Mouse (Mus musculus): ENCODE data around the gene Vmn1r43. TPM values are rescaled to one million over a fixed set of nuclear protein-coding genes. Genes with fewer than 3 reads are reported as not detected.
"Not testable (repeated sequence)": the region's sequence is repeated elsewhere in the genome, so short reads cannot be mapped to it uniquely, and the experiment has no call there.

The Vmn1r43 gene
- polyA plus RNA-seq (2015; fragmentation: Nextera tagmentation; extraction: Ambion mirVana) = not detected in 2 replicates

DNA sequence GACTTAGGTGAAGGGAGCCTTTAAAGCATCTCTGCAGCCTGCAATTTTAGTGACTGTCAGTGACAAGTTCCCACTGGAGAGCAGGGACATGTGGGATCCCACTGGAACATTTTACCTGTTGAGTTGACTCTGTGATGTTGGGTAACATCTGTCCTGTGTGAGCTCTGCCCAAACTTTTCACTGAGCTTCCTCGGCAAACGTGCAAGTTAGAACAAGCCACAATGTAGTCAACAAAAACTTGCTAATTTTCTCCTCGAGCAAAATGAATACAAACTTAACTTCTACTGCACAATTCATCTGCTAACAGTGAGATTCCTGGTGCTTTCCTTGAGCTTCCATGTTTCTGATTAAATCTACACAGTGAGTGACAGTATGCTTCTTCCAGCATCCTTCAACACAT lies at the start of gene Vmn1r43, which contains the start of gene Vmn1r42:
TSS of gene Vmn1r43 (minus strand) at position 101 of the 400 bp plus-strand sequence.
TSS of gene Vmn1r42 (minus strand) at position 101 of the 400 bp plus-strand sequence.
- H3K4me2 ChIP-seq (ENCODE audit: low read depth, low read length); H3K36me3 ChIP-seq (ENCODE audit: control insufficient read depth, insufficient read depth, low read length); H3K9me3 ChIP-seq (ENCODE audit: control insufficient read depth, low read length); H3K9ac ChIP-seq (ENCODE audit: low read depth, low read length); ATAC-seq; H3K27ac ChIP-seq (ENCODE audit: low read length); H3K4me1 ChIP-seq (ENCODE audit: control insufficient read depth, insufficient read depth, low read length); H3K4me3 ChIP-seq (ENCODE audit: low read length); H3K27me3 ChIP-seq (replicated peaks; ENCODE audit: control insufficient read depth, insufficient read depth, low read length): not testable (repeated sequence)
- whole genome bisulfite sequencing = 84% methylated on average over 3 of the region's 3 CpGs

DNA sequence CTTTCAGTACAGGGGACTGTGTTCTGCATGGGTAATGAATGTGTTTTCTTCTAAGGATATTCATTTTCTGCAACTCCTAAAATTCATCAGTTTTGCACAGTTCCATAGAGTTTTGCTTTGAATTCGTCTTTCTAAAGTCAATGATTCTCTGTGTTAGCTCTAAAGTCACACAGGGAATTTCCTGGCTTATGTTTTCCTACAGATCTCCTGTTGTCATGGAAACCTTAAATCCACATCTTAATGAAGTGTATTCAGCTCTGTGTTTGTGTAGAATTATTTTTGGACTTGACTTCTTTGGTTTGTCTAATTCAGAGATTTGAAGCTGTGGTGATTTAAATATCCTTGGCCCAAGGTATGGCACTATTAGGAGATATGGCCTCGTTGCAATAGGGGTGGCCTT lies 7.6 kb upstream of the Vmn1r43 start:
- no peak overlapping the region for H3K9ac ChIP-seq (ENCODE audit: low read depth, low read length)
- no peak overlapping the region for H3K4me2 ChIP-seq (ENCODE audit: low read depth, low read length)
- no peaks in the 10 kb centered on the region for H3K27me3 ChIP-seq (replicated peaks; ENCODE audit: control insufficient read depth, insufficient read depth, low read length)
- no peak overlapping the region for H3K4me3 ChIP-seq (ENCODE audit: low read length)
- no peaks in the 10 kb centered on the region for H3K4me1 ChIP-seq (ENCODE audit: control insufficient read depth, insufficient read depth, low read length)
- no peaks in the 10 kb centered on the region for H3K9me3 ChIP-seq (ENCODE audit: control insufficient read depth, low read length)
- ATAC-seq = no peak
- WGBS = 53% methylated on average over 2 of the region's 2 CpGs
- no peaks in the 10 kb centered on the region for H3K36me3 ChIP-seq (ENCODE audit: control insufficient read depth, insufficient read depth, low read length)
- no peak overlapping the region for H3K27ac ChIP-seq (ENCODE audit: low read length)

DNA sequence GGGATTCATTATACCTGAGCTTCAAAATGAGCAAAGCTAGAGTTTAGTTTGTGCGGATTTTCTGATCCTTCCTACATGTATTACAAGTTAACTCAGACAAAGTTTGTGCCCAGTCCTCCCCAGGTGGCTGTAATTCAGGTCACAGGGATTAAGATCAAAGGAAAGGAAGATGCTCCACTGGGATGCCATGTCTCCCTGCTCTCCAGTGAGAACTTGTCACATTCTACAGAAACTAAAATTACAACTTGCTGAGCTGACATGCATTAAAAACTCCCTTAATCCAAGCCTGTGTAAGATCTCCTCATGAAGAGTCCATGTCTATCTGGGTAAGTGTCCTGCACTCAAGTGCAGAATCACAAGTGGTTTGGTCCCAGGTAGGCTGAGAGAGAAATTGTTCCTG lies 7.1 kb upstream of the Vmn1r43 start, which contains the start of gene Vmn1r44:
TSS of gene Vmn1r44 (plus strand) at position 301 of the 400 bp plus-strand sequence.
- no peaks in the 10 kb centered on the region for H3K36me3 ChIP-seq (ENCODE audit: control insufficient read depth, insufficient read depth, low read length)
- H3K27me3 ChIP-seq (replicated peaks; ENCODE audit: control insufficient read depth, insufficient read depth, low read length) = no peaks in the 10 kb centered on the region
- no peaks in the 10 kb centered on the region for H3K9me3 ChIP-seq (ENCODE audit: control insufficient read depth, low read length)
- no peak within 1 kb of the TSS for H3K9ac ChIP-seq (ENCODE audit: low read depth, low read length)
- H3K4me2 ChIP-seq (ENCODE audit: low read depth, low read length) = no peak within 1 kb of the TSS
- no peaks in the 10 kb centered on the region for H3K4me1 ChIP-seq (ENCODE audit: control insufficient read depth, insufficient read depth, low read length)
- H3K4me3 ChIP-seq (ENCODE audit: low read length) = no peak within 1 kb of the TSS
- no peak within 1 kb of the TSS for H3K27ac ChIP-seq (ENCODE audit: low read length)
- 81% methylated on average over 1 of the region's 1 CpGs for WGBS
- no peak for ATAC-seq

DNA sequence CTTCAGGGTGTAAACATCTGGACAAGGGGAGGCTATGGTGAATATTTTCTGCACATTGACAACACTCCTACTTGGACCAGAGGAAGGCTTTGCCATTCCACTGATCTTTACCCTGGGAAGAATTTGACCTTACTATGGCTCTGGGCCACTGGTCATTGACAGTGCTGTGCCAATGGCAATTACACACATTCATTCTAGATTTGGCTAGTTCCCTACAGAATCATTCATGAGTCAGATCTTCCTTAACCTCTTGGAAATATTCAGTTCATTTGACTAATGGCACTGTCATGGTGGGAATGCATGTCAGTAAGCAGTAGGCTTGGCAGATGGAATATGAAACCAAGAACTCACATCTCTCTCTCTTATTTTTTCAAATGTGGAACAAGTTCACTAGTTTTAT lies 4.7 kb upstream of the Vmn1r43 start:
- no peaks in the 10 kb centered on the region for H3K9me3 ChIP-seq (ENCODE audit: control insufficient read depth, low read length)
- no peaks in the 10 kb centered on the region for H3K4me1 ChIP-seq (ENCODE audit: control insufficient read depth, insufficient read depth, low read length)
- H3K4me2 ChIP-seq (ENCODE audit: low read depth, low read length) = no peak overlapping the region
- no peak overlapping the region for H3K9ac ChIP-seq (ENCODE audit: low read depth, low read length)
- H3K27me3 ChIP-seq (replicated peaks; ENCODE audit: control insufficient read depth, insufficient read depth, low read length) = no peaks in the 10 kb centered on the region
- H3K4me3 ChIP-seq (ENCODE audit: low read length) = no peak overlapping the region
- H3K27ac ChIP-seq (ENCODE audit: low read length) = no peak overlapping the region
- ATAC-seq = no peak
- no peaks in the 10 kb centered on the region for H3K36me3 ChIP-seq (ENCODE audit: control insufficient read depth, insufficient read depth, low read length)

DNA sequence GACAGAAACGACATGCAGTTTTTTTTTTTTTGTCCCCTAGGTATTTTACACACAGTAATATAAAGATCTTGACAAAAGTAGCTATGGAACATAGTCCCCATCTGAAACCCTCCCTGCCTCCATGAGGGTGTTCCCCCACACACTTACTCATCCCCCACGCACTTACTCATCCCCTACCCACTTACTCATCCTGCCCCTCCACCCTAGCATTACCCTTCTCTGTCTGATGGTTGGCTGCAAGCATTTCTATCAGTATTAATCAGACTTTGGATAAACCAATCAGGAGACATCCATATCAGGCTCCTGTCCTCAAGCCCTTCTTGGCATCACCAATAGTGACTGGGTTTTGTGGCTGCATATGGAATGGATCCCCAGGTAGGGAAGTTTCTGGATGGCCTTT lies 750 bp upstream of the Vmn1r43 start:
- 83% methylated on average over 2 of the region's 2 CpGs for WGBS
- Histone ChIP-seq H3K36me3 (ENCODE audit: control insufficient read depth, insufficient read depth, low read length) (no peaks in the 10 kb centered on the region), H3K27ac (ENCODE audit: low read length) (no peak overlapping the region), H3K4me2 (ENCODE audit: low read depth, low read length) (no peak overlapping the region), H3K4me1 (ENCODE audit: control insufficient read depth, insufficient read depth, low read length) (no peaks in the 10 kb centered on the region), H3K4me3 (ENCODE audit: low read length) (no peak overlapping the region), H3K9ac (ENCODE audit: low read depth, low read length) (no peak overlapping the region), H3K9me3 (ENCODE audit: control insufficient read depth, low read length) (no peaks in the 10 kb centered on the region), H3K27me3 (replicated peaks; ENCODE audit: control insufficient read depth, insufficient read depth, low read length) (no peaks in the 10 kb centered on the region)
- ATAC-seq = no peak

DNA sequence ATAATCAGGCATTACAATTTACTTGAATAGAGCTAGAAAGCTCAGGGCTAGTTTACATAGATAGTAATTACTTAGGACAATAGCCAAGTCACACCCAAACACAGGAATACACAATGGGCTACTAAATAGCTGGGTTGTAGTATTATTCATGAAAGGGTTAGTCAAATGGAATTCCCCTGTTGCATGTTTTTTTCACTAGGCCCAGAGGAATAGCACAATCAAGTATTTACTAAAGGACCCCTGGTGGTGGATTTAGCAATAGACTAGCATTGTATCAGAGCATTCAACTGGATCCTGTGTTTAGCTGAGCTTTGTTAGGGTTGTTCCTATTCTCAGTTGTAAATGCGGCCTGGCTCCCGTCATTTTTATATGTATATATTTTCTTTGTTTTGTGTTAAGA lies 8.2 kb downstream of the Vmn1r43 start:
- Histone ChIP-seq H3K36me3 (ENCODE audit: control insufficient read depth, insufficient read depth, low read length) (no peaks in the 10 kb centered on the region), H3K4me2 (ENCODE audit: low read depth, low read length) (no peak overlapping the region), H3K9ac (ENCODE audit: low read depth, low read length) (no peak overlapping the region), H3K27me3 (replicated peaks; ENCODE audit: control insufficient read depth, insufficient read depth, low read length) (no peaks in the 10 kb centered on the region), H3K4me3 (ENCODE audit: low read length) (no peak overlapping the region), H3K27ac (ENCODE audit: low read length) (no peak overlapping the region), H3K9me3 (ENCODE audit: control insufficient read depth, low read length) (no peaks in the 10 kb centered on the region), H3K4me1 (ENCODE audit: control insufficient read depth, insufficient read depth, low read length) (no peaks in the 10 kb centered on the region)
- WGBS = 94% methylated on average over 2 of the region's 2 CpGs
- no peak for ATAC-seq

DNA sequence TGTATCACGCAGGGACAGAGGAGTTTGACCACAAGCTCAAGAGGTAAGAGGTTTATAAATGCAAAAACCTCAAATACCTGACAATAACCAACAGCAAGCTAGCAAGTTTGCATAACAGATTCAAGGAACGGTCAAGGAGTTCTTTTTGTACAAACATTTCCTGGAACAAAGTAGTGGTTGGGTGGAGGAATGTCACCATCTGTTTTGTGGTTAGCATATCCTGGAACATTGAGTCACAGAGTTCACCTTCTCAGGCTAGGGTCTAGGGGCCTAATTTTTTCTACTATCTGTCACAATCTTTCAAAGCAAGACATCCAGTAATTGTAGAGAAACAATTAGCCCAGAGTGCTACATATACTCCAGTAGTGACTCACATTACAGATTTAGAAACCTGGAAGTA lies 8.9 kb downstream of the Vmn1r43 start:
- Histone ChIP-seq H3K27ac (ENCODE audit: low read length) (no peak overlapping the region), H3K4me2 (ENCODE audit: low read depth, low read length) (no peak overlapping the region), H3K4me3 (ENCODE audit: low read length) (no peak overlapping the region), H3K27me3 (replicated peaks; ENCODE audit: control insufficient read depth, insufficient read depth, low read length) (no peaks in the 10 kb centered on the region), H3K9me3 (ENCODE audit: control insufficient read depth, low read length) (0 out of 2 replicates have a peak, but pooled peaks cover under 1% of the 10 kb centered on the region), H3K36me3 (ENCODE audit: control insufficient read depth, insufficient read depth, low read length) (no peaks in the 10 kb centered on the region), H3K4me1 (ENCODE audit: control insufficient read depth, insufficient read depth, low read length) (no peaks in the 10 kb centered on the region), H3K9ac (ENCODE audit: low read depth, low read length) (no peak overlapping the region)
- no peak for ATAC-seq
- WGBS = 91% methylated on average over 2 of the region's 2 CpGs

DNA sequence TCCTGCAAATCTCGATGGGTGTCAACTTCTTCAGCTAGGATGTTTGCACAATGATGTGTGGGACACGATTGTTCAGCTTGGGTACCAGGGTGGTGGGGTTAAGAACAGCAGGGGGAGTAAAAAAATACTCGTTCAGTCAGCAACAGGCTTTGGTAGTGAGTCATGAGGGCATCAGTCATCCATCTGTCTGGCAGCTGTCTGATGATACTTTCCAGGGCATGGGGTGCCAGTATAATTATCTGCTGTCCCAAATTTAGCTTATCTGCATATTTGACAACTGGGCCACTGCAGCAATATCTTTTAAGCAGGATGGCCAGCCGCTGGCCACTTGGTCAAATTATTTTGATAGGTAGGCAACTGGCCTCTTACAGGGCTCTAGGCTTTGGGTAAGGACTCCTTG lies 12.4 kb downstream of the Vmn1r43 start:
- H3K9me3 ChIP-seq (ENCODE audit: control insufficient read depth, low read length) = 0 out of 2 replicates have a peak, but pooled peaks cover 3% of the 10 kb centered on the region
- H3K36me3 ChIP-seq (ENCODE audit: control insufficient read depth, insufficient read depth, low read length) = no peaks in the 10 kb centered on the region
- H3K27me3 ChIP-seq (replicated peaks; ENCODE audit: control insufficient read depth, insufficient read depth, low read length) = no peaks in the 10 kb centered on the region
- WGBS = 71% methylated on average over 4 of the region's 4 CpGs
- ATAC-seq = no peak
- no peak overlapping the region for H3K4me3 ChIP-seq (ENCODE audit: low read length)
- no peak overlapping the region for H3K4me2 ChIP-seq (ENCODE audit: low read depth, low read length)
- H3K9ac ChIP-seq (ENCODE audit: low read depth, low read length) = no peak overlapping the region
- H3K4me1 ChIP-seq (ENCODE audit: control insufficient read depth, insufficient read depth, low read length) = no peaks in the 10 kb centered on the region
- H3K27ac ChIP-seq (ENCODE audit: low read length) = no peak overlapping the region

DNA sequence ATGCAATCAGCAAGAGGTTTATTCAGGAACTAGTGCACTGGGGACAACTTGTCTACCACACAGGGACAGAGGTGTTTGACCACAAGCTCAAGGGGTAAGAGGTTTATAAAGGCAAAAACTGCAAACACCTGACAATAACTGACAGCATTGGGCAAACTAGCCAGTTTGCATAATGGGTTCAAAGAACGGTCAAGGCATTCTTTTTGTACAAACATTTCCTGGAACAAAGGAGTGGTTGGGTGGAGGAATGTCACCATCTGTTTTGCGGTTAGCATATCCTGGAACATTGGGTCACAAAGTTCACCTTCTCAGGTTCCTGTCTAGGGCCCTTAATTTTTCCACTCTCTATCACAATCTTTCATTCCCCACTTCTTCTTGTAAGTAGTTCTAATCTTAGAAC lies 16.4 kb downstream of the Vmn1r43 start:
- no peak overlapping the region for H3K27ac ChIP-seq (ENCODE audit: low read length)
- 84% methylated on average over 2 of the region's 2 CpGs for WGBS
- H3K27me3 ChIP-seq (replicated peaks; ENCODE audit: control insufficient read depth, insufficient read depth, low read length) = no peaks in the 10 kb centered on the region
- no peak overlapping the region for H3K4me2 ChIP-seq (ENCODE audit: low read depth, low read length)
- no peaks in the 10 kb centered on the region for H3K4me1 ChIP-seq (ENCODE audit: control insufficient read depth, insufficient read depth, low read length)
- no peak for ATAC-seq
- H3K9ac ChIP-seq (ENCODE audit: low read depth, low read length) = no peak overlapping the region
- H3K9me3 ChIP-seq (ENCODE audit: control insufficient read depth, low read length) = 0 out of 2 replicates have a peak, but pooled peaks cover 3% of the 10 kb centered on the region
- H3K36me3 ChIP-seq (ENCODE audit: control insufficient read depth, insufficient read depth, low read length) = no peaks in the 10 kb centered on the region
- H3K4me3 ChIP-seq (ENCODE audit: low read length) = no peak overlapping the region

DNA sequence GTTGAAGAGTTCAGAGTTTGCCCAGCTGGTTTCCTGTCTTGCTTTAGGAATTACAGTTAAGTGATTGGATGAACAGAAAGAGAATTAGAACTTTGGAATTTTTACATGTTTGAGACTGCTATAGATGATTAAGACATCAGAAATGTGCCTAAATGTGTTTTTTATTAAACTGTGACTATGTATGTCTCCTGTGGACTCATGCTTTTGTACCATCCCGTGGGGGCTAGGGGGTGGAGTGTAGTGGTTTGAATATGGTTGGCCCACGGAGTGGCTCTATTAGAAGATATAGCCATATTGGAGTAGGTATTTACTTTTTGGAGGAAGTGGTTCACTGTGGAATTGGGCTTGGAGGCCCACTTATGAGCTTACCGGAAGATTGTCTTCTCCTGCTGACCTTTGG lies 18.7 kb downstream of the Vmn1r43 start:
- H3K9me3 ChIP-seq (ENCODE audit: control insufficient read depth, low read length) = 0 out of 2 replicates have a peak, but pooled peaks cover 3% of the 10 kb centered on the region
- WGBS = 82% methylated on average over 3 of the region's 3 CpGs
- H3K27ac ChIP-seq (ENCODE audit: low read length) = no peak overlapping the region
- no peaks in the 10 kb centered on the region for H3K27me3 ChIP-seq (replicated peaks; ENCODE audit: control insufficient read depth, insufficient read depth, low read length)
- H3K4me3 ChIP-seq (ENCODE audit: low read length) = no peak overlapping the region
- no peaks in the 10 kb centered on the region for H3K36me3 ChIP-seq (ENCODE audit: control insufficient read depth, insufficient read depth, low read length)
- H3K4me2 ChIP-seq (ENCODE audit: low read depth, low read length) = no peak overlapping the region
- no peak overlapping the region for H3K9ac ChIP-seq (ENCODE audit: low read depth, low read length)
- ATAC-seq = no peak
- H3K4me1 ChIP-seq (ENCODE audit: control insufficient read depth, insufficient read depth, low read length) = no peaks in the 10 kb centered on the region

All from intestine, embryonic 16.5 days (tissue).